Mouse (Mus musculus): Measurements from ENCODE around the gene Ppp2r2d. TPM values are rescaled to one million over a fixed set of nuclear protein-coding genes. Genes with fewer than 3 reads are reported as not detected.

The Ppp2r2d gene
- polyA plus RNA-seq, 1 experiment from 2014 or later = 49.3 TPM

DNA sequence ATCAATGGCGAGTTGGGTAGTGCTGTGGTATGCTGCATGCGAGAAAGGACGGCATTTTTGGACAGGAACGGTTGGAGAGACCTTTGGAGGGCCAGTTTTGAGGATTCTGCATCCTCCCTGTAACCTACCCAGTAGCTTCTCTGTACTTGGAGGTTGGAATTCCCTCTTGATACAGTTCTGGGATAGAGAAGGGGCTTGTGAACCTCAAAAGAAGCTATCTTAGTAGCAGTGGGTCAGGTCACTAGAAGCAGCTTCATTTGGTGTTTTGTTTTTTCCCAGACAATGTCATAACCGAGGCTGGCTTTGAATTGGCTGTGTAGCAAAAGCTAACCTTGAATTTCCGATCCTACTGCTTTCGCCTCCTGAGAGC is 64.3 kb downstream of the Ppp2r2d start:
- DNase-seq (ENCODE audit: low spot score) = no peak
- 25% methylated on average over 7 of the region's 7 CpGs for WGBS
- Histone ChIP-seq H3K27me3 (replicated peaks; ENCODE audit: low read depth, poor library complexity, severe bottlenecking) (no peaks in the 10 kb centered on the region), H3K27ac (replicated peaks) (peak overlapping the region; percentile 96), H3K4me1 (peaks cover 49% of the 10 kb centered on the region), H3K9me3 (no peaks in the 10 kb centered on the region), H3K36me3 (replicated peaks) (peaks cover 7% of the 10 kb centered on the region), H3K4me3 (peak overlapping the region; percentile 92)

DNA sequence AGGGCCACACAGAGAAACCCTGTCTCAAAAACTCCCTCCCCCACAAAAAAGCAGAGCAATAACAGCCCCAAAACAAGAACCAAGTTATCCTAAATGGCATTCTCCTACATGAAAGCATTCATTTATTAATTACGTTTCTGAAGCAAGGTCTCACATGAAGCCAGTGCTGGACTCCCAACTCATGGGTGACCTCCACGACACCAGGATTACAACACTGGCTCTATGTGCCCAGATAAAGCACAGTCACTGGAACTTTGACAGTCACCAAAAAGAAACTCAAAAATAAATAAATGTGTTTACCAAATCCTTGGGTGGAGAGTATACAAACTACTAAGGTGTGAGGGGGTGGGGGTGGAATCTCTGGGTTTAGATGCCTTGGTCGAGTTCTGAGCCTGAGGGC is 67.7 kb downstream of the Ppp2r2d start:
- no peaks in the 10 kb centered on the region for H3K27me3 ChIP-seq (replicated peaks; ENCODE audit: low read depth, poor library complexity, severe bottlenecking)
- WGBS = 74% methylated on average over 3 of the region's 3 CpGs
- H3K4me3 ChIP-seq = no peak overlapping the region

DNA sequence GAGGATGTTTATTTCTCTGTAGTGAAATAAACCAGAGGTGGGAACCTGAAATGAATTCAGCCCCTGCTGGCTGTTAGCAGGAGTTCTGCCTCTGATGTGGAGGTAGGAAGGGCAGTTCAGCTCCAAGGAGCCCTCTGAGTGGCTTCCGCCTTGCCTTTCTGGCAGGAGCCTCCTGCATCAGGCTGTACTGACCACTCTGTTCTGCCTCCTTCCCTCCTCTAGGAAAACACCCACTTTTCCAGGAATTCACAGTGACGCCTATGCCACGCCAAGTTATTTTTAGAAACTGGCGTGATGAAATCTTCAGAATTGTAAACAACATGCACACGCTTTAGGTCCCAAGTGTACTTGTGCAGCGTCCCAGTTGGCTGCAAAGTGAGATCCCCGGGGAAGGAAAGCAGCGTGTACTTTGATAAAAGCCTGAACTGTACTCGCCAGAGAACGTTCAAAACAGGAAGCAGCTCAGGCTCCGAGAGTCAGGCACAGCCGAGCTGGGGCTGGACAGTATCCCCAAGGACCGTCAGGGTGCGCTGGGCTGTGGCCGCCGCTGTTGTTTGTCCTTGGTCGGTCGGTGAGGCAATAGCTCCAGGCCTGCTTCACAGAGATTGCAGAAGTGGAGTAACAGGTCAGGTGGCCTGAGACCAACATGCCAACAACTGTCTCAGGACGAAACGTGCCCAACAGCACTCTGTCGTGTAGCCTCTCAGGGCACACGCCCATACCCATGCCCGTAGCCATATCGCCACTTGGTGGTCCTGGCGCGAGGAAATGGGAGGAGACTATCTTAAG is 73.5 kb downstream of the Ppp2r2d start:
- 3% methylated on average over 26 of the region's 26 CpGs for WGBS
- peak overlapping the region; percentile 55 for H3K27ac ChIP-seq (replicated peaks)

More for the DNA sequence above, 67.7 kb downstream of the Ppp2r2d start:
- H3K4me1 ChIP-seq = peaks cover 20% of the 10 kb centered on the region
- no peaks in the 10 kb centered on the region for H3K36me3 ChIP-seq (replicated peaks)
- DNase-seq (ENCODE audit: low spot score) = no peak
- H3K27ac ChIP-seq (replicated peaks) = no peak overlapping the region
- no peaks in the 10 kb centered on the region for H3K9me3 ChIP-seq

DNA sequence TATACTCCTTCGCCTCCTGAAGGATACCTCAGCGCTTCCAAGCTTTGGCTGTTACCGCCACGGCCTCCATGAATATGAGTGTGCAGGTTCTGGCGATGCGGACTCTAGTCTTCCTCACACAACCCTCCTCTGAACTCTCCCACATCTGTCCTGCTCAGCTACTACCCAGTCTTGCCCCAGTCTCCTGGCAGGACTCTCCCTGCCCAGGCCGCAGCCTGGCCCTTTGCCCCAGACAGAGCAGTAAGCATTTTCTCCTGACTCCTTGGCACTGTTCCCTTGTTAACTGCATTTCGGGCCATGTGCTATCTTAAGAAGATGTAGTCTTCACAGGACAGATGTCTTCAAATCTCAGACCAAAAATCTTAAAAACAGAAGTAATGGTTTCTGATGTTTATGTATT is 75.7 kb downstream of the Ppp2r2d start:
- Histone ChIP-seq H3K9me3 (no peaks in the 10 kb centered on the region), H3K27me3 (replicated peaks; ENCODE audit: low read depth, poor library complexity, severe bottlenecking) (no peaks in the 10 kb centered on the region), H3K27ac (replicated peaks) (no peak overlapping the region), H3K4me3 (no peak overlapping the region), H3K36me3 (replicated peaks) (no peaks in the 10 kb centered on the region), H3K4me1 (peaks cover 15% of the 10 kb centered on the region)
- WGBS = 93% methylated on average over 8 of the region's 8 CpGs
- no peak for DNase-seq (ENCODE audit: low spot score)

More for the DNA sequence above, 73.5 kb downstream of the Ppp2r2d start:
- H3K27me3 ChIP-seq (replicated peaks; ENCODE audit: low read depth, poor library complexity, severe bottlenecking) = no peaks in the 10 kb centered on the region
- H3K4me1 ChIP-seq = peaks cover 15% of the 10 kb centered on the region
- H3K4me3 ChIP-seq = peak overlapping the region; percentile 59
- no peaks in the 10 kb centered on the region for H3K36me3 ChIP-seq (replicated peaks)
- no peaks in the 10 kb centered on the region for H3K9me3 ChIP-seq
- DNase-seq (ENCODE audit: low spot score) = peak; percentile 48

GRCm38 (mm10) chr7:138923756-138924425 is 78.0 kb downstream of the Ppp2r2d start:
- H3K27me3 ChIP-seq (replicated peaks; ENCODE audit: low read depth, poor library complexity, severe bottlenecking) = no peaks in the 10 kb centered on the region
- WGBS = 15% methylated on average over 3 of the region's 3 CpGs
- no peaks in the 10 kb centered on the region for H3K9me3 ChIP-seq
- no peak for DNase-seq (ENCODE audit: low spot score)
- no peak overlapping the region for H3K27ac ChIP-seq (replicated peaks)
- no peaks in the 10 kb centered on the region for H3K36me3 ChIP-seq (replicated peaks)
- peaks cover 14% of the 10 kb centered on the region for H3K4me1 ChIP-seq
- no peak overlapping the region for H3K4me3 ChIP-seq

DNA sequence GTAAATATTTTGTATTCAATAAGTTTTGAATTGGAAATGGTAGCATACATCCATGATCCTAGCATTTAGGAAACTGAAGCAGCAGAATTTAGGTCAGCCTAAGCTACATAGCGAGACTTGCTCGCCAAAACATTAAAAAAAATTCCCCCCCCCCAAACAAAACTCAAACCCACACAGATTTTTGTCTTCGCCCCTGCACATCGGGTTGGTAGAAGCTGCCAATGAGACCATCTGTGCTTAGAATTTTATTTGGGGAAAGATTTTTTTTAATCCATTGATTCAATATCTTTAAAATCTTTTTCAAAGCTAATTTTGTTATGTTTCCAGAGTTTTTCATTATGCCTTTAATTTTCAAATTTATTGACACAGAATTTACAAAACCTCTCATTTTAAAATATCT is 82.6 kb downstream of the Ppp2r2d start:
- WGBS = 93% methylated on average over 4 of the region's 4 CpGs
- Histone ChIP-seq H3K4me3 (no peak overlapping the region), H3K27ac (replicated peaks) (no peak overlapping the region), H3K36me3 (replicated peaks) (no peaks in the 10 kb centered on the region), H3K4me1 (no peaks in the 10 kb centered on the region), H3K9me3 (no peaks in the 10 kb centered on the region), H3K27me3 (replicated peaks; ENCODE audit: low read depth, poor library complexity, severe bottlenecking) (no peaks in the 10 kb centered on the region)
- DNase-seq (ENCODE audit: low spot score) = no peak

Other genes starting within 250 kb of the Ppp2r2d start
- gene Mapk1ip1, start 194 bp downstream of the Ppp2r2d start, polyA plus RNA-seq (2016; fragmentation: Nextera tagmentation; extraction: Ambion mirVana) = 10.4 and 11.4 TPM in 2 replicates
- 121 and 133 TPM in 2 replicates for gene Bnip3, start 63.4 kb downstream of the Ppp2r2d start, polyA plus RNA-seq (2016; fragmentation: Nextera tagmentation; extraction: Ambion mirVana)
- gene Jakmip3, start 94.7 kb downstream of the Ppp2r2d start, polyA plus RNA-seq (2016; fragmentation: Nextera tagmentation; extraction: Ambion mirVana) = 0.48 and 0.51 TPM in 2 replicates
- 63.8 and 64.4 TPM in 2 replicates for gene Dpysl4, start 239.9 kb downstream of the Ppp2r2d start, polyA plus RNA-seq (2016; fragmentation: Nextera tagmentation; extraction: Ambion mirVana)

Measured in embryonic facial prominence, embryonic 10.5 days (tissue).